Mouse (Mus musculus): ENCODE results near the gene Zfp628.

GRCm38 (mm10) chr7:4870133-4870532 is 44.9 kb upstream of the Zfp628 start, which contains the start of gene Isoc2b:
- no peak for TF ChIP-seq CTCF (IDR thresholded peaks at IDR 0.05; ENCODE audit: control insufficient read depth, insufficient read depth, insufficient read length)
- TF ChIP-seq MAX (IDR thresholded peaks at IDR 0.05), result no peak
- no peak for TF ChIP-seq MYOG (IDR thresholded peaks at IDR 0.05; ENCODE audit: control insufficient read depth, extremely low read depth, insufficient read length)
- TF ChIP-seq MYOD1 (IDR thresholded peaks at IDR 0.05; ENCODE audit: control insufficient read depth, insufficient read length, low read depth), result no peak
- no peak for TF ChIP-seq CEBPB (IDR thresholded peaks at IDR 0.05; ENCODE audit: low read depth)
- TF ChIP-seq USF1 (IDR thresholded peaks at IDR 0.05; ENCODE audit: low read depth), result no peak

Measured in C2C12 (cell line).